In genomic region chr1:64735781-64736680, GRCm38 (mm10) we compare ENCODE assay signal across 8 mouse cellular contexts. TPM values are rescaled to one million over a fixed set of nuclear protein-coding genes. Genes with fewer than 3 reads are reported as not detected.
DNase-seq lines count a peak whose midpoint lies in the region; ATAC-seq and TF ChIP-seq lines count a peak whose summit lies in the region.

No protein-coding gene starts in this region.

- no peaks in the 10 kb centered on the region for H3K9me3 ChIP-seq in intestine, embryonic 16.5 days (ENCODE audit: control insufficient read depth, low read length)
- H3K9me3 ChIP-seq in liver, embryonic 16.5 days (replicated peaks; ENCODE audit: control insufficient read depth, low read length) = no peaks in the 10 kb centered on the region
- no peaks in the 10 kb centered on the region for H3K9me3 ChIP-seq in neural tube, embryonic 12.5 days

- peak; percentile 79 for DNase-seq in A20 (ENCODE audit: low read depth, low spot score)
- peak; percentile 76 for DNase-seq in ZHBTc4 (ENCODE audit: low read depth, low spot score)
- DNase-seq in gastrocnemius, postnatal 4 days (ENCODE audit: low spot score in 2 of 2) = peak; percentile 35 to 57
- DNase-seq in thymus, postnatal 0 days (ENCODE audit: low spot score) = peak; percentile 53

- H3K4me3 ChIP-seq in cortical plate, adult 2 months (ENCODE audit: insufficient read depth, low read length) = peak overlapping the region; percentile 19
- peak overlapping the region; percentile 90 for H3K4me3 ChIP-seq in intestine, embryonic 16.5 days (ENCODE audit: low read length)
- H3K4me3 ChIP-seq in liver, embryonic 16.5 days (ENCODE audit: low read depth, low read length) = peak overlapping the region; percentile 71
- H3K4me3 ChIP-seq in neural tube, embryonic 12.5 days = peak overlapping the region; percentile 60

- no peak overlapping the region for H3K27ac ChIP-seq in cortical plate, adult 2 months (ENCODE audit: insufficient read depth, low read length)
- H3K27ac ChIP-seq in intestine, embryonic 16.5 days (ENCODE audit: low read length) = peak overlapping the region; percentile 92
- peak overlapping the region; percentile 66 for H3K27ac ChIP-seq in liver, embryonic 16.5 days (ENCODE audit: low read length)
- no peak overlapping the region for H3K27ac ChIP-seq in neural tube, embryonic 12.5 days

- H3K4me2 ChIP-seq in intestine, embryonic 16.5 days (ENCODE audit: low read depth, low read length) = peak overlapping the region; percentile 98
- H3K4me2 ChIP-seq in liver, embryonic 16.5 days (ENCODE audit: low read depth, low read length) = peak overlapping the region; percentile 90
- H3K4me2 ChIP-seq in neural tube, embryonic 12.5 days (replicated peaks) = peak overlapping the region; percentile 98

- H3K36me3 ChIP-seq in intestine, embryonic 16.5 days (ENCODE audit: control insufficient read depth, insufficient read depth, low read length) = no peaks in the 10 kb centered on the region; the same call in 1 of the 2 replicates
- peaks cover 18% of the 10 kb centered on the region for H3K36me3 ChIP-seq in liver, embryonic 16.5 days (ENCODE audit: control insufficient read depth, insufficient read depth)
- no peaks in the 10 kb centered on the region for H3K36me3 ChIP-seq in neural tube, embryonic 12.5 days

- WGBS in intestine, embryonic 16.5 days = 6% methylated on average over 74 of the region's 75 CpGs
- 9% methylated on average over 70 of the region's 75 CpGs for WGBS in liver, embryonic 16.5 days (ENCODE audit: insufficient replicate concordance)
- 9% methylated on average over 75 of the region's 75 CpGs for WGBS in neural tube, embryonic 12.5 days

- no peak for ATAC-seq in intestine, embryonic 16.5 days
- ATAC-seq in liver, embryonic 16.5 days (ENCODE audit: low read depth) = no peak
- ATAC-seq in neural tube, embryonic 12.5 days (ENCODE audit: low FRiP score, low read depth) = peak; percentile 5; the same call in 1 of the 2 replicates

- peak overlapping the region; percentile 88 for H3K9ac ChIP-seq in intestine, embryonic 16.5 days (ENCODE audit: low read depth, low read length)
- H3K9ac ChIP-seq in liver, embryonic 16.5 days (ENCODE audit: low read depth, low read length) = peak overlapping the region; percentile 72
- peak overlapping the region; percentile 27; the same call in 1 of the 2 replicates for H3K9ac ChIP-seq in neural tube, embryonic 12.5 days

- no peak for TF ChIP-seq CTCF in cortical plate, adult 2 months (IDR thresholded peaks at IDR 0.05; ENCODE audit: extremely low read depth, insufficient read depth, low read length)

- TF ChIP-seq POLR2A in cortical plate, adult 2 months (IDR thresholded peaks at IDR 0.05; ENCODE audit: extremely low read depth, insufficient read depth, low read length) = no peak

- peaks cover 2% of the 10 kb centered on the region; the same call in 1 of the 2 replicates for H3K4me1 ChIP-seq in cortical plate, adult 2 months (ENCODE audit: control insufficient read depth, insufficient read depth, low read length)
- peaks cover 27% of the 10 kb centered on the region; the same call in 1 of the 2 replicates for H3K4me1 ChIP-seq in intestine, embryonic 16.5 days (ENCODE audit: control insufficient read depth, insufficient read depth, low read length)
- peaks cover 64% of the 10 kb centered on the region for H3K4me1 ChIP-seq in liver, embryonic 16.5 days (ENCODE audit: control insufficient read depth, low read depth, low read length)
- H3K4me1 ChIP-seq in neural tube, embryonic 12.5 days = peaks cover 38% of the 10 kb centered on the region

- H3K27me3 ChIP-seq in intestine, embryonic 16.5 days (replicated peaks; ENCODE audit: control insufficient read depth, insufficient read depth, low read length) = no peaks in the 10 kb centered on the region; the same call in 1 of the 2 replicates
- H3K27me3 ChIP-seq in liver, embryonic 16.5 days (ENCODE audit: control insufficient read depth, insufficient read depth, low read depth, low read length) = peaks cover 12% of the 10 kb centered on the region
- peaks cover 58% of the 10 kb centered on the region for H3K27me3 ChIP-seq in neural tube, embryonic 12.5 days (replicated peaks)

RNA-seq across cellular contexts. Expression of gene Fzd5, which starts 1.5 kb away (rescaled TPM):
- 0.66 and 0.90 TPM in 2 replicates for polyA plus RNA-seq in cortical plate, adult 2 months (2012; rRNA removed)
- 1 to 10 TPM; 4.2 to 5.0 TPM for total RNA-seq in gastrocnemius, postnatal 4 days (2021)
- polyA plus RNA-seq in intestine, embryonic 16.5 days (2015; fragmentation: Nextera tagmentation; extraction: Ambion mirVana) = 5.7 and 6.1 TPM in 2 replicates
- 1.9 and 2.2 TPM in 2 replicates for polyA plus RNA-seq in liver, embryonic 16.5 days (2015; fragmentation: Nextera tagmentation; extraction: Ambion mirVana)
- 0.27 and 0.28 TPM in 2 replicates for polyA plus RNA-seq in neural tube, embryonic 12.5 days (2016; fragmentation: Nextera tagmentation; extraction: Ambion mirVana)
- 0.91 and 1.1 TPM in 2 replicates for polyA plus RNA-seq in thymus, postnatal 0 days (2015; fragmentation: Nextera tagmentation; extraction: Ambion mirVana)

RNA-seq across cellular contexts. Expression of gene Ccnyl1, which starts 45.8 kb away (rescaled TPM):
- polyA plus RNA-seq in cortical plate, adult 2 months (2012; rRNA removed) = 25.9 and 28.7 TPM in 2 replicates
- 10 to 100 TPM; 21.9 to 27.4 TPM for total RNA-seq in gastrocnemius, postnatal 4 days (2021)
- polyA plus RNA-seq in intestine, embryonic 16.5 days (2015; fragmentation: Nextera tagmentation; extraction: Ambion mirVana) = 3.8 TPM in 2 replicates
- 0.61 and 0.84 TPM in 2 replicates for polyA plus RNA-seq in liver, embryonic 16.5 days (2015; fragmentation: Nextera tagmentation; extraction: Ambion mirVana)
- polyA plus RNA-seq in neural tube, embryonic 12.5 days (2016; fragmentation: Nextera tagmentation; extraction: Ambion mirVana) = 6.3 and 7.3 TPM in 2 replicates
- polyA plus RNA-seq in thymus, postnatal 0 days (2015; fragmentation: Nextera tagmentation; extraction: Ambion mirVana) = 1.6 and 2.4 TPM in 2 replicates

Comparison
In these comparisons a context has a peak if more than half of its experiments do, and no peak if none do; other contexts are left out.
1. H3K27ac ChIP-seq: peak in intestine, embryonic 16.5 days (single experiment) and liver, embryonic 16.5 days (single experiment); none in cortical plate, adult 2 months (single experiment) and neural tube, embryonic 12.5 days (single experiment).
2. H3K4me3 ChIP-seq: peak in every context shown above with its lines; median percentile 90 in intestine, embryonic 16.5 days; 71 in liver, embryonic 16.5 days; 60 in neural tube, embryonic 12.5 days; 19 in cortical plate, adult 2 months.
3. H3K9ac ChIP-seq: peak in every context shown above with its lines; median percentile 88 in intestine, embryonic 16.5 days; 72 in liver, embryonic 16.5 days; 27 in neural tube, embryonic 12.5 days.
4. Peak in every context shown above with its lines, with median percentiles within 50 percentile points of each other: DNase-seq and H3K4me2 ChIP-seq.